Mouse (Mus musculus) liver, embryonic 15.5 days (tissue): ENCODE results near the gene Pgpep1l. TPM values are rescaled to one million over a fixed set of nuclear protein-coding genes. Genes with fewer than 3 reads are reported as not detected.

ENCODE experiments used
- ATAC-seq: fragments of 200-750 bp; cut with Nextera tagmentation; 2 replicates; pipeline ENCODE4 v1.8.0; 2017; ENCODE audit warnings: moderate number of reproducible peaks, mild to moderate bottlenecking, moderate library complexity; ENCODE audit not compliant: insufficient read depth
- H3K27ac ChIP-seq: fragments of 300-500 bp; sonication (generic); replicated peaks from 2 replicates; pipeline ENCODE4 v1.5.1; 2015; ENCODE audit warnings: mild to moderate bottlenecking, inconsistent platforms
- H3K27me3 ChIP-seq: fragments of 300-500 bp; sonication (generic); 2 replicates; pipeline ENCODE4 v1.6.1; 2015; ENCODE audit warnings: mild to moderate bottlenecking, inconsistent platforms
- H3K36me3 ChIP-seq: fragments of 300-500 bp; sonication (generic); replicated peaks from 2 replicates; pipeline ENCODE4 v1.6.1; 2015; ENCODE audit warnings: moderate library complexity, mild to moderate bottlenecking, inconsistent platforms
- H3K4me1 ChIP-seq: fragments of 300-500 bp; sonication (generic); replicated peaks from 2 replicates; pipeline ENCODE4 v1.6.1; 2015; ENCODE audit warnings: inconsistent platforms
- H3K4me2 ChIP-seq: fragments of 300-500 bp; sonication (generic); 2 replicates; pipeline ENCODE4 v1.6.1; 2015; ENCODE audit warnings: moderate library complexity, mild to moderate bottlenecking, inconsistent platforms
- H3K4me3 ChIP-seq: fragments of 300-500 bp; sonication (generic); replicated peaks from 2 replicates; pipeline ENCODE4 v1.5.1; 2015; ENCODE audit warnings: mild to moderate bottlenecking, inconsistent platforms
- H3K9ac ChIP-seq: fragments of 300-500 bp; sonication (generic); 2 replicates; pipeline ENCODE4 v1.6.1; 2015; ENCODE audit warnings: moderate library complexity, mild to moderate bottlenecking, inconsistent platforms
- H3K9me3 ChIP-seq: fragments of 300-500 bp; sonication (generic); replicated peaks from 2 replicates; pipeline ENCODE4 v1.6.1; 2016; ENCODE audit warnings: inconsistent platforms
- WGBS: fragments of 180-500 bp; shearing (Covaris S2); methylation state at CpG from one replicate; pipeline ENCODE4 v1.1.7; 2015; ENCODE audit warnings: mixed read lengths; ENCODE audit not compliant: insufficient replicate concordance; 5-methylcytosine and 5-hydroxymethylcytosine counted together
- polyA plus RNA-seq: library from polyadenylated mRNA; unstranded; fragments of >200 nt; fragmentation: Nextera tagmentation; extraction: Ambion mirVana; gene quantifications from 2 replicates; pipeline ENCODE4 v1.2.1, GENCODE M21; 2015

Gene Pgpep1l
- polyA plus RNA-seq, 1 experiment from 2014 or later: not detected

DNA sequence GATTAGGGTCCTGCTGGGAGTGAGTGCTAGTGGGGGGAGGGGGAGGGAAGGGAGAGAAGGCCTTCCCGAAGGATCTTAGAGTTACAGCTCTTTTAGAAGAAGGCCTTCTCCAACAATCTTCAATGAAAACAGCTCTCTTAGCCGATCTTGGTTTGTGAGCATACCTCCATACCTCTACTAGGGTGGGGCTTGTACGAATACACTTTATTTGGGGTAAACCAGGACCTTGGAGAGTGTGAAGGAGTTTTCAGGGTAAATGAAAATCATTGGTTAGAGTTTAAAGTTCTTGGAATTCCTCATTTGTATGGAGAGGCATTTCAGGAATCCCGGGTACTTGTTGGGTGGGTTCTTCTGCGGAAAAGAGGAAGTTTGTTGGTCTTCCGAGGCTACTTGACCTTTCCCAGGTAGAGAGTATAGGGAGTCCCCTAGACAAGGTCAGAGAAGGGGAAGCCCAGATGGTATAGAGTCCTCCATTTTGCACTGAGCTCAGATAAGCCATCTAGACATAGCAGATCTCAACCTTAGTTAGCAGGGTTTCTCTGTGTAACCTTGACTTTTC lies 4.4 kb downstream of the Pgpep1l start:
- WGBS: 55% methylated on average over 6 of the region's 6 CpGs
- peaks cover 4% of the 10 kb centered on the region; the same call in 1 of the 2 replicates for H3K4me1 ChIP-seq
- H3K9ac ChIP-seq: no peak overlapping the region
- H3K27ac ChIP-seq: no peak overlapping the region
- H3K36me3 ChIP-seq: no peaks in the 10 kb centered on the region
- no peak for ATAC-seq
- no peaks in the 10 kb centered on the region for H3K9me3 ChIP-seq
- no peak overlapping the region for H3K4me2 ChIP-seq
- no peak overlapping the region for H3K4me3 ChIP-seq
- peaks cover 14% of the 10 kb centered on the region for H3K27me3 ChIP-seq

DNA sequence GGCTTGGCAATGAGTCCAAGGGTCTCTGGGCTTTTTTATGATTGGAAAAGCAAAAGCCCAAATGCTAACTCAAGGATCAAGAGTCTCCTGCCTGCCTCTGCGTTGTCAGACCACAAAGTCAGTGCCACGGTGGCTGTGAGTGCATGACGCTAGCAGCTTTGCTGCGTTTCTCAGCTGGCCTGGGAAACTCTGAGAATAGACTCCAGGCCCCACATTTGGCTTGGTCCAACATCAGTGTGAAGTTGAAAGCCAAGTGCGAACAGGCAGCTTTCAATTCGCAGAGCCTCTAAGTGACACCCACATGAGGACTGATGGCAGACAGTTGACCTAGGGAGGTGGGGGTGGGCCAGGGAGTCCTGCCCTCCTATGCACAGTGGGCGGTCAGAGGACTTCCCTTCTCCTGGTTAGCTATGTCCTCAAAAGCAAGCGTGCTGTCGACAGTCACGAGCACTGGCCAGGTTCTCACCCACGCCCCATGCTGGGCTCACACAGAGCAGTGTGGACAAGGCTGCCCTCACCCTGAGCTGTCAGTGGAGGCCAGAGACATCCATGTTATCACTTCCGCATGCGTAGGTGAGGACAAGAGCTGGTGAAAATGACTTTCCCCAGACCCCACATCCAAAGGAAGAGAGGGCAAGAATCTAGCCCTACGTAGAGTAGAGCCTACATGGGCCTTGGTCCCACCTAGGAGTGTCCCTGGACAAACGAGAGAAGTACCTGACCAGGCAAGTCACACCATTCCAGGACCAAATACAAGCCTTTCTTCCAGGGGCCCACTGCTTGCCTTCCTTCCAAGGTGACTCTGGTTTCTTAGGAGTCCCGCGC lies 5.5 kb downstream of the Pgpep1l start:
- Histone ChIP-seq H3K27me3 (peaks cover 4% of the 10 kb centered on the region), H3K36me3 (no peaks in the 10 kb centered on the region), H3K4me2 (no peak overlapping the region), H3K4me3 (no peak overlapping the region), H3K27ac (no peak overlapping the region), H3K9ac (no peak overlapping the region), H3K4me1 (no peaks in the 10 kb centered on the region), H3K9me3 (no peaks in the 10 kb centered on the region)
- 60% methylated on average over 17 of the region's 17 CpGs for WGBS
- ATAC-seq: no peak

DNA sequence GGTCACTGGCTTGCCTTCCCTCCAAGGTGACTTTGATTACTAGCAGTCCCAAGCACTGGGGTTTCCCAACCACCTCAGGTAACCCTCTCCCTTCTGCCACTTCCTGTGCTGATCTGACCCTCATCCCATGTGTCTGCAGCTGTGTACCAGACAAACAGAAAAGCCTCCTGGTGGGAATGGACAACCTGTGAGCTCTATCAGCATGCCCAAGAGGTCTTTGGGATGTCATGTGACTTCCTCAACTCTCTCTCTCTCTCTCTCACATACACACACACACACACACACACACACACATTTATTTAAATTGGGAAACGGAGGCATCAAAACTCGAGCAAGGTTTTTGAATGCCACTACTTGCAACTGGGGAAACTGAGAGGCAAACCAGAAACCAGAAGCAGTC lies 6.3 kb downstream of the Pgpep1l start:
- 40% methylated on average over 2 of the region's 2 CpGs for WGBS
- Histone ChIP-seq H3K9ac (no peak overlapping the region), H3K4me2 (no peak overlapping the region), H3K4me1 (no peaks in the 10 kb centered on the region), H3K27ac (no peak overlapping the region), H3K27me3 (no peaks in the 10 kb centered on the region), H3K36me3 (no peaks in the 10 kb centered on the region), H3K4me3 (no peak overlapping the region), H3K9me3 (no peaks in the 10 kb centered on the region)
- ATAC-seq: no peak

DNA sequence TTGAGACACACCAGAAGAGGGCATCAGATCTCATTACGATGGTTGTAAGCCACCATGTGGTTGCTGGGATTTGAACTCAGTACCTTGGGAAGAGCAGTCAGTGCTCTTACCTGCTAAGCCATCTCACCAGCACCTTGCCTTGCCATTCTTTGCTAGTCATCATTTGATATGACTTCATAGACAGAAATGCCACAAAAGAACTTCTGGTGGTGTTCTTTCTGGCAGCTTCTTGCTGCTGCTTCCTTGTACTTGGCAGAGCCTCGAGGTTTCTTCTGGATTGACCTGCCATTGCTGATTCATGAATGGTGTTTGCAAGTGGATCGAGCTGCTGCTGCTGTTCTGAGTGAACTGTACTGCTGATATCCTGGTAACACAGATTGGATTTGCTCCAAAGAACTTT lies 13.1 kb downstream of the Pgpep1l start:
- no peak overlapping the region for H3K4me3 ChIP-seq
- H3K9ac ChIP-seq: no peak overlapping the region
- H3K4me1 ChIP-seq: no peaks in the 10 kb centered on the region
- H3K27ac ChIP-seq: no peak overlapping the region
- no peaks in the 10 kb centered on the region for H3K9me3 ChIP-seq
- no peaks in the 10 kb centered on the region for H3K27me3 ChIP-seq
- no peaks in the 10 kb centered on the region for H3K36me3 ChIP-seq
- 52% methylated on average over 3 of the region's 3 CpGs for WGBS
- no peak overlapping the region for H3K4me2 ChIP-seq
- ATAC-seq: no peak

DNA sequence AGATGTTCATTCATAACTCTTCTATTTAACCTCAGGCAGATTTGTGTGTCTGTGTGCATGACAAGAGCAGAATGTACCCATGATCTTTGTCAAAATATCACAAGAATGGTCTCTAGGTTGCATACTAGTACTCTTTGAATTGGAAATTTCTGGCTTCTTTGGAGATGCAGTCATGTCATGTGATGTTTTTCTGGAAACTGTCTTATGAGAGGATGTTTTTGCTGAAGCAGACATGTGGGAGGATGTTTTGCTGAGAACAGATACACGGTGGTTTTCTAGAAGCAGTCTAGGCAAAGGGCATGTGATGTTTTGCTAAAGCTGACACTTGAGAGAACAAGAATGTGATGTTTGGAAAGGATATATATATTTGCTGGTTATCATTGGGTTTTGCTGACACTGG lies 13.6 kb downstream of the Pgpep1l start:
- H3K27ac ChIP-seq: no peak overlapping the region
- H3K9ac ChIP-seq: no peak overlapping the region
- H3K4me3 ChIP-seq: no peak overlapping the region
- H3K36me3 ChIP-seq: no peaks in the 10 kb centered on the region
- no peak overlapping the region for H3K4me2 ChIP-seq
- no peaks in the 10 kb centered on the region for H3K27me3 ChIP-seq
- ATAC-seq: no peak
- H3K4me1 ChIP-seq: no peaks in the 10 kb centered on the region
- H3K9me3 ChIP-seq: no peaks in the 10 kb centered on the region
- WGBS: 63% methylated on average over 1 of the region's 1 CpGs

DNA sequence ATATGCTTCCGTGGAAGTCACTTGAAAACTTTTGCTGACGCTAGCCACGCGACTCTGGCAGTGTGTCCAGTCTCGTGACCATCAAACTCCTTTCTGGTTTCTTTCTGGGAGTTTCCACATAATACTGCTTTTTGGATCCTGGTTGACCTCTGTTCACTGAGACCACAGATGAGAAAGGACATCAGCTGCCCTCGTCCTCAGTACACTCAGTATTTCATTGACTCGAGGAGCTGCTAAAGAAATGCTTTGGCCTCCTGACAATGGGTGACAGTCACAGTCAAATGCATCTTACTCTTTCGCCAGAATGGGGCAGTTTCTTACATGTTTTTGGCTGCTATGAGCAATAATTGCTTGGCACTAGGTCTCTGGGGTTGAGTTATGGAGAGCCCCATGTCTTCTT lies 17.8 kb downstream of the Pgpep1l start:
- no peaks in the 10 kb centered on the region for H3K27me3 ChIP-seq
- no peak overlapping the region for H3K27ac ChIP-seq
- no peaks in the 10 kb centered on the region for H3K9me3 ChIP-seq
- ATAC-seq: no peak
- no peaks in the 10 kb centered on the region for H3K36me3 ChIP-seq
- H3K4me1 ChIP-seq: no peaks in the 10 kb centered on the region
- no peak overlapping the region for H3K9ac ChIP-seq
- 67% methylated on average over 8 of the region's 8 CpGs for WGBS
- H3K4me3 ChIP-seq: no peak overlapping the region
- H3K4me2 ChIP-seq: no peak overlapping the region

DNA sequence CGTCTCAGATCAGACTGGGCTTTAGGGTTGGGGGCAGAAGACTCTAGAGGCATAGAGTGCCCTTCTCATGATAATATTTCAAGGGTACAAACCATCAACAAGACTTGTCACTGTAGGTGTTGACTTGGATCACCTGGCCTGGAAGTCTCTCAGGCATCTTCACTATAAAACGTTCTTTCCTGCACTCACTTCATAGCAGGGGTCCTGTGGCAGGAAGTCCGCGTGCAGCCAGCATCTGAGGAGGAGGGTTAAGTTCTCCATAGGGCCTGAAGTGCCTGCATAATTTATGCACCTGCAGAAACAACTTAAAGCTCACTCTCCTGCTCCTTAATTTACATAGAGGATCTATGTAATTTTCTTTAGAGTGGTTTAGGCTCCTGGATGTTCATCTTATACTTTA lies 18.4 kb downstream of the Pgpep1l start:
- no peaks in the 10 kb centered on the region for H3K27me3 ChIP-seq
- ATAC-seq: no peak
- no peaks in the 10 kb centered on the region for H3K36me3 ChIP-seq
- no peak overlapping the region for H3K4me2 ChIP-seq
- H3K9me3 ChIP-seq: no peaks in the 10 kb centered on the region
- 44% methylated on average over 4 of the region's 4 CpGs for WGBS
- H3K9ac ChIP-seq: no peak overlapping the region
- no peaks in the 10 kb centered on the region for H3K4me1 ChIP-seq
- no peak overlapping the region for H3K27ac ChIP-seq
- H3K4me3 ChIP-seq: no peak overlapping the region

DNA sequence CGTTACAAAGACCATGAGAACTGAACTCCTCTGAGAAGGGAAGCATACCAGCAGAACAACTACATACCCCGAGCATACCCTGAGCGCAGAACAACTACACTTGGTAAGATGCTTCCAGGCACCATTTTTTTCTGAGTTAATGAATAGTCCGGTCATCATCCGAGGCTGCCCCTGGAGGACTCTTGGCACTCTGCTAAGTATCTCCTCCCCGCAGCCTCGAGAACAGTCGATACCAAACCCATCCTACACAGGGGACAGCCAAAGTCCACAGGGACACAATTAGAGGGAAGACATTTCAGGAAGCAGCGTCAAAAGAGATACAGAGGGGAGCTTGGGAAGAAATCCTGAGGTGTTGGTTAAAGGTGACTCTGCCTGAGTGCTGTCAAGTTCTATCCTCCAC lies 22.8 kb downstream of the Pgpep1l start:
- H3K27me3 ChIP-seq: no peaks in the 10 kb centered on the region
- H3K36me3 ChIP-seq: no peaks in the 10 kb centered on the region
- no peak overlapping the region for H3K27ac ChIP-seq
- no peak overlapping the region for H3K4me3 ChIP-seq
- H3K9ac ChIP-seq: no peak overlapping the region
- no peak for ATAC-seq
- H3K4me1 ChIP-seq: no peaks in the 10 kb centered on the region
- 66% methylated on average over 9 of the region's 9 CpGs for WGBS
- no peak overlapping the region for H3K4me2 ChIP-seq
- no peaks in the 10 kb centered on the region for H3K9me3 ChIP-seq

DNA sequence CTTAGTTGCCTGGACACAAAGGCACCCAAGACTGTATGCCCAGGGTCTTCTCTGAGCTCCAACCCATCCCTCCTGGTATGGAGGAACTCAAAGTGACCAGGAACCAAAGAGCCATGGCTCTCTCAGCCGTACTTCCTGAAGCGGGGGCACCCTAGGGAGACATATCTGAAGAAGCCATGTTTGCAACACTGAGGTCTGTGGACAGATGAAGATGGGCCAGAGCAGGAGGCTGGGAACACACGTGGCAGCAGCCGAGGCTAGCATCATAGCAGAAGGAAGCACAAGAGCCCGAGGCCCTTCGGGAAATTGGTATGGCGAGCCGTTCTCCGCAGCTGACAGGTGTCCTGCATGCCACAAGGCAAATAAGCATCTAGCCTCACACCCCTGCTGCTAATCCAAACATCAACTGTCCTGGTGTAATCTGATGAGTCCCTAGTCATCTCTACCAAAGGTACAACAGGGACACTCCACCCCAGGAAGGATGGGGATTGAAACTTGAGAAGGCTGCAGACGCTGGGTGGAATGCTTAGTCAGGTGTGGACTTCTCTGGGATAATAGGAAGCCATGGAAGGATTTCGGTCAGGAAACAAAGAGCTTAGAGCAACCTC lies 24.7 kb downstream of the Pgpep1l start:
- H3K4me2 ChIP-seq: no peak overlapping the region

DNA sequence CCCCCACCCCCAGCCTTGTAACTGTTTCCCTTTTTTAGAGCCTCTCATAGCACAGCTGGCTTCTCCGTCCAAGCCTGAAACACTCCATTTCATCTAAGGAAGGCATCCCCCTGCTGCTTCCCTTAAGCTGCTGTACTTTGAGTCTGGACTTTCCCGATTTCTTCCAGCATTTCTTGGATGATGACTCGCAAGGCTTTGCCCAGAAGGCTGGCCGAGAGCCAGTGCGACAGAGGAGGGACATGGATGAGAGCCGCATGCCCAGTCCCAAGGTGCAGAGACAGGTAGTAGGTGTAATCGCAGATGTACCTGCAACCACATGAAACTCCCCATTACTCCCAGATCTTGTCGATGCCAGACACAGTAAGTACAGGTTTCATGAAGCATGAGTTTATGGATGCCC lies 27.2 kb downstream of the Pgpep1l start:
- Histone ChIP-seq H3K9ac (no peak overlapping the region), H3K36me3 (no peaks in the 10 kb centered on the region), H3K9me3 (no peaks in the 10 kb centered on the region), H3K4me1 (no peaks in the 10 kb centered on the region), H3K4me3 (no peak overlapping the region), H3K27ac (no peak overlapping the region), H3K4me2 (no peak overlapping the region), H3K27me3 (no peaks in the 10 kb centered on the region)
- 73% methylated on average over 8 of the region's 8 CpGs for WGBS
- no peak for ATAC-seq

More for the DNA sequence above, 24.7 kb downstream of the Pgpep1l start:
- Histone ChIP-seq H3K9me3 (no peaks in the 10 kb centered on the region), H3K4me3 (no peak overlapping the region), H3K27ac (no peak overlapping the region), H3K4me1 (no peaks in the 10 kb centered on the region), H3K9ac (no peak overlapping the region), H3K27me3 (no peaks in the 10 kb centered on the region), H3K36me3 (no peaks in the 10 kb centered on the region)
- 70% methylated on average over 11 of the region's 11 CpGs for WGBS
- no peak for ATAC-seq

DNA sequence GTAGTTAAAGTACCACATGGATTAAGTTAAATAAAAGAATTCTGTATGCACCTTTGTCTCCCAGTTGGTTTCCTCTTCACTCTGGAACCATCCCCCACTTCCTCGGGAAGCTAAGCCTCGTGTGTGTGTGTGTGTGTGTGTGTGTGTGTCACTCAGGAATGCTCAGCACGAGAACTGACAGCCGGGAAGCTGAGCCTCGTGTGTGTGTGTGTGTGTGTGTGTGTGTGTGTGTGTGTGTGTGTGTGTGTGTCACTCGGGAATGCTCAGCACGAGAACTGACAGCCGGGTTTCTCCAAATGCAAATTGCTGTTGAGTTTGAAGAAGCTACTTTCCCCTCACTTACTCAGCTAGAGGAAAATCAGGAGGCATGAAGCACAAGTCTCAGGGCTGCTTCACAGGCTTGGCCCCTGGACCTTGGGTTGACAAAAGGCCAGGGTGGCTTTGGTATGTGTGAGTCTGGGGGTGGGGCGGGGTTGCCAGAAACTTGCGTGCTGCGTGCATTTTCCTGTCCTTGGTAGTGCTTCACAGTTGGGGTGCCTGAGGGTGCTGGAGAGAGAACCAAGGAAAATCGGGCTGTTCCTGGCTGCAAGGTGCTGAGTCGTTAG lies 30.3 kb downstream of the Pgpep1l start:
- H3K27me3 ChIP-seq: no peaks in the 10 kb centered on the region
- no peak overlapping the region for H3K9ac ChIP-seq
- H3K27ac ChIP-seq: no peak overlapping the region
- H3K36me3 ChIP-seq: no peaks in the 10 kb centered on the region; the same call in 1 of the 2 replicates
- no peaks in the 10 kb centered on the region for H3K9me3 ChIP-seq
- no peak overlapping the region for H3K4me2 ChIP-seq
- H3K4me1 ChIP-seq: no peaks in the 10 kb centered on the region
- WGBS: 29% methylated on average over 13 of the region's 13 CpGs
- H3K4me3 ChIP-seq: no peak overlapping the region
- no peak for ATAC-seq
